Mouse (Mus musculus): Measurements from ENCODE around the gene Ttc27. TPM values are rescaled to one million over a fixed set of nuclear protein-coding genes. Genes with fewer than 3 reads are reported as not detected.
A peak's percentile ranks its signal among the peaks of the same experiment; 100 is the strongest.

The Ttc27 gene
- 25.6 and 26.2 TPM in 2 replicates for polyA plus RNA-seq (2014; fragmentation: Nextera tagmentation; extraction: Ambion mirVana)

- WGBS, result under 1% methylated on average over 31 of the region's 31 CpGs
- Histone ChIP-seq H3K9ac (peak within 1 kb of the TSS; percentile 74), H3K27ac (ENCODE audit: low read depth) (peak within 1 kb of the TSS; percentile 46; the same call in 1 of the 2 replicates), H3K27me3 (ENCODE audit: insufficient read depth, low read length) (no peaks in the 10 kb centered on the region), H3K4me3 (ENCODE audit: low read depth, low read length) (peak within 1 kb of the TSS; percentile 84), H3K4me1 (ENCODE audit: insufficient read depth) (0 out of 2 replicates have a peak, but pooled peaks cover 4% of the 10 kb centered on the region), H3K36me3 (ENCODE audit: insufficient read depth) (peaks cover 14% of the 10 kb centered on the region; the same call in 1 of the 2 replicates), H3K4me2 (peak within 1 kb of the TSS; percentile 85), H3K9me3 (ENCODE audit: low read depth, low read length) (no peaks in the 10 kb centered on the region)
- ATAC-seq (ENCODE audit: insufficient read depth) (peak; percentile 90), DNase-seq (peak; percentile 99)
- no peak for TF ChIP-seq CTCF (IDR thresholded peaks at IDR 0.05; ENCODE audit: low read depth)
These were observed at the start of gene Ttc27 for GRCm38 (mm10) chr17:74717618-74718151. Gene Ttc27, plus strand, starts transcription at chr17:74717732.

- no peak for DNase-seq
These were observed 49.5 kb upstream of the Ttc27 start for GRCm38 (mm10) chr17:74668010-74668409.

DNA sequence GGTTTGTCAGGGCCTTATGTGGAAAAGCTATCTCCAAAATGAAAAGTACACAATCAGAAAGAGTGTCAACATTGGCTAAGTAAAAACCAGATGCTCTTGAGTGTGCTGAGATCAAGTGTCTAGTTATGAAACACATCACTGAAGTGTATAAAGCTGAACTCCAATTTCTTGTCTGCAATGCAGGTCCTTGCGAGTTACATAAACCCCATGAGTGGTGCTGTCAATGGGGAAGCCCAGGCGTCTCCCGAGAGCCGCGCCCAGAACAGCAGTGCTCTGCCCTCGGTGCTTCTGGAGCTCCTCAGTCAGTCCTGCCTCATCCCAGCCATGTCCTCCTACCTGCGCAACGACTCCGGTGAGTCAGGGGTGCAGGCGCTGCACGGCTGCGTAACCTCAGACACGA, 47.5 kb upstream of the Ttc27 start:
- H3K27ac ChIP-seq (ENCODE audit: low read depth), result no peak overlapping the region
- DNase-seq (no peak), ATAC-seq (ENCODE audit: insufficient read depth) (no peak)
- no peaks in the 10 kb centered on the region for H3K4me1 ChIP-seq (ENCODE audit: insufficient read depth)
- 86% methylated on average over 13 of the region's 13 CpGs for WGBS
- H3K4me3 ChIP-seq (ENCODE audit: low read depth, low read length), result no peak overlapping the region
- no peak overlapping the region for H3K9ac ChIP-seq
- no peak overlapping the region for H3K4me2 ChIP-seq
- H3K9me3 ChIP-seq (ENCODE audit: low read depth, low read length), result no peaks in the 10 kb centered on the region
- H3K27me3 ChIP-seq (ENCODE audit: insufficient read depth, low read length), result no peaks in the 10 kb centered on the region
- H3K36me3 ChIP-seq (ENCODE audit: insufficient read depth), result peaks cover 73% of the 10 kb centered on the region
- no peak for TF ChIP-seq CTCF (IDR thresholded peaks at IDR 0.05; ENCODE audit: low read depth)

More at GRCm38 (mm10) chr17:74668010-74668409, 49.5 kb upstream of the Ttc27 start:
- no peak overlapping the region for H3K4me3 ChIP-seq (ENCODE audit: low read depth, low read length)
- no peak overlapping the region for H3K9ac ChIP-seq
- ATAC-seq (ENCODE audit: insufficient read depth), result no peak
- no peak overlapping the region for H3K4me2 ChIP-seq
- TF ChIP-seq CTCF (IDR thresholded peaks at IDR 0.05; ENCODE audit: low read depth), result no peak
- H3K36me3 ChIP-seq (ENCODE audit: insufficient read depth), result peaks cover 78% of the 10 kb centered on the region
- no peaks in the 10 kb centered on the region for H3K9me3 ChIP-seq (ENCODE audit: low read depth, low read length)
- 80% methylated on average over 1 of the region's 1 CpGs for WGBS
- no peaks in the 10 kb centered on the region for H3K4me1 ChIP-seq (ENCODE audit: insufficient read depth)
- no peaks in the 10 kb centered on the region for H3K27me3 ChIP-seq (ENCODE audit: insufficient read depth, low read length)
- H3K27ac ChIP-seq (ENCODE audit: low read depth), result no peak overlapping the region

GRCm38 (mm10) chr17:74672446-74672845, 45.1 kb upstream of the Ttc27 start:
- H3K4me3 ChIP-seq (ENCODE audit: low read depth, low read length), result no peak overlapping the region
- peaks cover 77% of the 10 kb centered on the region for H3K36me3 ChIP-seq (ENCODE audit: insufficient read depth)
- ATAC-seq (ENCODE audit: insufficient read depth) (no peak), DNase-seq (no peak)
- no peak overlapping the region for H3K4me2 ChIP-seq
- H3K9ac ChIP-seq, result no peak overlapping the region
- H3K27me3 ChIP-seq (ENCODE audit: insufficient read depth, low read length), result no peaks in the 10 kb centered on the region
- no peak overlapping the region for H3K27ac ChIP-seq (ENCODE audit: low read depth)
- no peak for TF ChIP-seq CTCF (IDR thresholded peaks at IDR 0.05; ENCODE audit: low read depth)
- no peaks in the 10 kb centered on the region for H3K4me1 ChIP-seq (ENCODE audit: insufficient read depth)
- 78% methylated on average over 4 of the region's 4 CpGs for WGBS
- H3K9me3 ChIP-seq (ENCODE audit: low read depth, low read length), result no peaks in the 10 kb centered on the region

- Histone ChIP-seq H3K9ac (no peak overlapping the region), H3K27me3 (ENCODE audit: insufficient read depth, low read length) (no peaks in the 10 kb centered on the region), H3K36me3 (ENCODE audit: insufficient read depth) (peaks cover 81% of the 10 kb centered on the region), H3K4me3 (ENCODE audit: low read depth, low read length) (no peak overlapping the region), H3K27ac (ENCODE audit: low read depth) (no peak overlapping the region), H3K4me1 (ENCODE audit: insufficient read depth) (no peaks in the 10 kb centered on the region), H3K4me2 (no peak overlapping the region), H3K9me3 (ENCODE audit: low read depth, low read length) (no peaks in the 10 kb centered on the region)
- TF ChIP-seq CTCF (IDR thresholded peaks at IDR 0.05; ENCODE audit: low read depth), result peak; percentile 72
- ATAC-seq (ENCODE audit: insufficient read depth), result no peak
- DNase-seq, result peak; percentile 83
These were observed 44.3 kb upstream of the Ttc27 start for GRCm38 (mm10) chr17:74673251-74673650.

DNA sequence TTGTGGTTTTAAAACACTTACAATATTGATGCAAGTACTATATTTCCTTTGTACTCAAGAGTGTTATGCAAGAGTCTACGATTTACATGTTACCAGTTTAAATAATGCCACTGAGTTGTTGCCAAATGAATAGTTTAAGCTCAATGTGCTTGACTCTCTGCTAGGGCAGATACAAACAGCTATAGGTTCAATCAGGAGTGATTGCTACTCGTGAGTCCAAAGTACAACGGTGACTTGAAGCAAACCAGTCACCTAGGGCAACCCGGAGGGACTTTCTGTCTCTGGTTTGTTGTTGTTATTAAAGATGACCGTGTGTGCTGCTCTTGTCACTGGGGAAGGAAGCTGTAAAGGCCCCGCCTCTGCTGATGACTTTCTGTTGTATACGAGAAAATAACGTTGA, 39.5 kb upstream of the Ttc27 start:
- WGBS, result 90% methylated on average over 8 of the region's 8 CpGs
- no peaks in the 10 kb centered on the region for H3K4me1 ChIP-seq (ENCODE audit: insufficient read depth)
- ATAC-seq (ENCODE audit: insufficient read depth), result no peak
- no peak overlapping the region for H3K27ac ChIP-seq (ENCODE audit: low read depth)
- no peak for DNase-seq
- no peak overlapping the region for H3K9ac ChIP-seq
- H3K36me3 ChIP-seq (ENCODE audit: insufficient read depth), result peaks cover 47% of the 10 kb centered on the region
- no peaks in the 10 kb centered on the region for H3K27me3 ChIP-seq (ENCODE audit: insufficient read depth, low read length)
- no peak overlapping the region for H3K4me2 ChIP-seq
- H3K4me3 ChIP-seq (ENCODE audit: low read depth, low read length), result no peak overlapping the region
- TF ChIP-seq CTCF (IDR thresholded peaks at IDR 0.05; ENCODE audit: low read depth), result no peak
- H3K9me3 ChIP-seq (ENCODE audit: low read depth, low read length), result no peaks in the 10 kb centered on the region

DNA sequence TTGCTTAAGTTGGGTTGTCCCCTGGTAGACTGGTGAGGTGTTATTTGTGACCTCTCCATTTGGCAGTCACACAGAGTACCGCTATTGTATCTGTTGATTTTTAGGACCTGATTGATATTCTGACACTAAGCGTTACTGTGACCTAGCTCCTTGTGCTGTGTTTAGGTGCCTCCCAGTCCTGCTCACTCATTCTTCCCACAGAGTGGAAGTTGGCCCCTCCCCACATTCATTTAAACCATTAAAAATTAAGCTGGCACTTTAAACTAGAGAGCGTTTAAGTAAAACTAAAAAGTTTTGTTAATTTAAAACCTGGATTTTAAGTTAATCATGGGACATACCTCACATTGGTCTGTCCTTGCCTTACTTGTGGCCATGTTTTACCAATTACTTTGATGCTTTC, 32.6 kb upstream of the Ttc27 start:
- Histone ChIP-seq H3K36me3 (ENCODE audit: insufficient read depth) (peaks cover 12% of the 10 kb centered on the region), H3K4me1 (ENCODE audit: insufficient read depth) (no peaks in the 10 kb centered on the region), H3K9ac (no peak overlapping the region), H3K4me2 (no peak overlapping the region), H3K9me3 (ENCODE audit: low read depth, low read length) (no peaks in the 10 kb centered on the region), H3K4me3 (ENCODE audit: low read depth, low read length) (no peak overlapping the region), H3K27me3 (ENCODE audit: insufficient read depth, low read length) (no peaks in the 10 kb centered on the region), H3K27ac (ENCODE audit: low read depth) (no peak overlapping the region)
- DNase-seq (no peak), ATAC-seq (ENCODE audit: insufficient read depth) (no peak)
- TF ChIP-seq CTCF (IDR thresholded peaks at IDR 0.05; ENCODE audit: low read depth), result no peak
- 77% methylated on average over 3 of the region's 3 CpGs for WGBS
